31 mouse cellular contexts compared by ENCODE assay signal in the genomic region with DNA sequence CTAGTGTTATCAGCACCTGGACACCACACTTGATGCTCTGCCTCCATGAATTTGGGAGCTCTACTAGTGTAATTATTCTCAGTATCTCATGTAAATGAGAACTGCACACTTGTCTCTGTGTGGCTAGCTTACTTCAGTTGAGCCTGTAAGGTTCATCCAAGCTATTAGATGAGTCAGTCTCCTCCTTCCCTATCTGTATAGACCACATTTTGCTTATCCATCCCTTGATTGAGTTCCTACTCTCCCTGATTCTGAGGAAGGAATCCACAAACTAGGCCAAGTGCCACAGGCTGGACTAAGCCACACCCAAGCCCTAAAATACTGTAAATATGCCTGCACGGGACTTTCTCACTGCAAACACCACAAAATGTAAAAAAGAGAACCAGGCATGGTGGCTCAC. TPM values are rescaled to one million over a fixed set of nuclear protein-coding genes. Genes with fewer than 3 reads are reported as not detected.
DNase-seq lines count a peak whose midpoint lies in the region; ATAC-seq and TF ChIP-seq lines count a peak whose summit lies in the region.
"Had no signal": no experiment of that assay in that cellular context is flagged by ENCODE, and none has a peak within 500 bp of the region (broad histone marks: within the 10 kb centered on the region; RNA-seq: fewer than 3 reads in every experiment).

No protein-coding gene starts in this region.

- TF ChIP-seq RAD21 in MEL (IDR thresholded peaks at IDR 0.05; ENCODE audit: low read depth, low read length) = no peak

- H3K9me3 ChIP-seq in MEL (replicated peaks; ENCODE audit: insufficient read depth, low read length) = no peaks in the 10 kb centered on the region
- H3K9me3 ChIP-seq in liver, embryonic 12.5 days (replicated peaks) = no peaks in the 10 kb centered on the region
- H3K9me3 ChIP-seq in hindbrain, embryonic 11.5 days (ENCODE audit: control insufficient read depth, low read length) = no peaks in the 10 kb centered on the region
- H3K9me3 ChIP-seq: embryonic facial prominence, embryonic 12.5 days; forebrain, embryonic 15.5 days; heart, embryonic 10.5 days; limb, embryonic 10.5 days; limb, embryonic 15.5 days; lung, embryonic 15.5 days; midbrain, embryonic 10.5 days; stomach, embryonic 15.5 days had no signal

- 19% methylated on average over 1 of the region's 1 CpGs for WGBS in liver, embryonic 12.5 days (ENCODE audit: insufficient replicate concordance)
- 0% methylated on average over 1 of the region's 1 CpGs for WGBS in macrophage (ENCODE audit: missing documents)
- 89% methylated on average over 1 of the region's 1 CpGs for WGBS in hindbrain, embryonic 11.5 days

- peaks cover 3 to 44% of the 10 kb centered on the region in 2 experiments for H3K4me1 ChIP-seq in MEL (ENCODE audit: control insufficient read depth in 1 of 2, insufficient read depth in 2 of 2, low read length in 2 of 2)
- H3K4me1 ChIP-seq in liver, embryonic 12.5 days = peaks cover 76% of the 10 kb centered on the region
- peaks cover 3% of the 10 kb centered on the region for H3K4me1 ChIP-seq in hindbrain, embryonic 11.5 days (replicated peaks; ENCODE audit: control insufficient read depth, insufficient read depth, low read length)

- peaks cover 10 to 34% of the 10 kb centered on the region in 2 experiments for H3K36me3 ChIP-seq in MEL (ENCODE audit: control insufficient read depth in 1 of 2, insufficient read depth in 2 of 2, low read length in 2 of 2)
- peaks cover 91% of the 10 kb centered on the region for H3K36me3 ChIP-seq in liver, embryonic 12.5 days
- H3K36me3 ChIP-seq in macrophage (ENCODE audit: inconsistent target) = peaks cover 35% of the 10 kb centered on the region
- H3K36me3 ChIP-seq in hindbrain, embryonic 11.5 days (ENCODE audit: control insufficient read depth, insufficient read depth, low read length) = peaks cover 8% of the 10 kb centered on the region

- H3K79me2 ChIP-seq in MEL (ENCODE audit: control insufficient read depth, insufficient read depth, low read length, poor library complexity) = peaks cover 33% of the 10 kb centered on the region
- peaks cover 94% of the 10 kb centered on the region for H3K79me2 ChIP-seq in macrophage (ENCODE audit: inconsistent target)

- H3K4me3 ChIP-seq in MEL (ENCODE audit: control insufficient read depth in 1 of 2, insufficient read depth in 1 of 2, low read depth in 2 of 2, low read length in 2 of 2) (no peak overlapping the region), macrophage (ENCODE audit: inconsistent target) (no peak overlapping the region)
- no peak overlapping the region for H3K4me3 ChIP-seq in liver, embryonic 12.5 days
- no peak overlapping the region for H3K4me3 ChIP-seq in hindbrain, embryonic 11.5 days (ENCODE audit: low read depth, low read length)
- H3K4me3 ChIP-seq: embryonic facial prominence, embryonic 12.5 days; forebrain, embryonic 15.5 days; heart, embryonic 10.5 days; limb, embryonic 10.5 days; limb, embryonic 15.5 days; lung, embryonic 15.5 days; midbrain, embryonic 10.5 days; stomach, embryonic 15.5 days had no signal

- no peaks in the 10 kb centered on the region for H3K27me3 ChIP-seq in MEL (ENCODE audit: control insufficient read depth in 1 of 2, insufficient read depth in 2 of 2, low read length in 2 of 2)
- no peaks in the 10 kb centered on the region for H3K27me3 ChIP-seq in liver, embryonic 12.5 days (replicated peaks)
- H3K27me3 ChIP-seq in hindbrain, embryonic 11.5 days (ENCODE audit: control insufficient read depth, insufficient read depth, low read length) = no peaks in the 10 kb centered on the region
- H3K27me3 ChIP-seq: embryonic facial prominence, embryonic 12.5 days; forebrain, embryonic 15.5 days; limb, embryonic 15.5 days; lung, embryonic 15.5 days; stomach, embryonic 15.5 days had no signal

- ATAC-seq in liver, embryonic 12.5 days = peak; percentile 63
- ATAC-seq in hindbrain, embryonic 11.5 days (ENCODE audit: low FRiP score) = no peak
- ATAC-seq: forebrain, embryonic 15.5 days; intestine, postnatal 0 days; midbrain, embryonic 16.5 days had no signal

- 0 out of 2 replicates have a peak overlapping the region, but pooled peaks have one; percentile 2 for H3K4me2 ChIP-seq in liver, embryonic 12.5 days
- H3K4me2 ChIP-seq in hindbrain, embryonic 11.5 days (replicated peaks; ENCODE audit: low read depth, low read length) = no peak overlapping the region
- H3K4me2 ChIP-seq: embryonic facial prominence, embryonic 12.5 days; forebrain, embryonic 15.5 days; hindbrain, embryonic 14.5 days; limb, embryonic 15.5 days; lung, embryonic 15.5 days; stomach, embryonic 15.5 days had no signal

- H3K27ac ChIP-seq in MEL (ENCODE audit: control insufficient read depth, low read depth, low read length) (peak overlapping the region; percentile 41), macrophage (peak overlapping the region; percentile 67)
- 0 out of 2 replicates have a peak overlapping the region, but pooled peaks have one; percentile 17 for H3K27ac ChIP-seq in liver, embryonic 12.5 days
- H3K27ac ChIP-seq in hindbrain, embryonic 11.5 days (ENCODE audit: low read depth, low read length) = no peak overlapping the region
- H3K27ac ChIP-seq: embryonic facial prominence, embryonic 12.5 days; forebrain, embryonic 15.5 days; heart, embryonic 10.5 days; hindbrain, embryonic 14.5 days; limb, embryonic 10.5 days; limb, embryonic 15.5 days; lung, embryonic 15.5 days; midbrain, embryonic 10.5 days; stomach, embryonic 15.5 days had no signal

- peak; percentile 68 to 74 for TF ChIP-seq EP300 in MEL (IDR thresholded peaks at IDR 0.05; ENCODE audit: low read depth in 1 of 2, low read length in 2 of 2)

- no peak for TF ChIP-seq CTCF in MEL (IDR thresholded peaks at IDR 0.05 in 2 of 3, conservative IDR thresholded peaks at IDR 0.05 in 1 of 3; ENCODE audit: control insufficient read depth in 1 of 3, insufficient read depth in 1 of 3, low read depth in 2 of 3, low read length in 3 of 3, poor library complexity in 1 of 3, severe bottlenecking in 1 of 3)

- H3K9ac ChIP-seq in MEL (ENCODE audit: control insufficient read depth, low read depth, low read length, poor library complexity, severe bottlenecking) = no peak overlapping the region
- H3K9ac ChIP-seq in liver, embryonic 12.5 days = peak overlapping the region; percentile 12; the same call in 1 of the 2 replicates
- no peak overlapping the region for H3K9ac ChIP-seq in hindbrain, embryonic 11.5 days (ENCODE audit: low read depth, low read length)
- H3K9ac ChIP-seq: embryonic facial prominence, embryonic 12.5 days; forebrain, embryonic 15.5 days; hindbrain, embryonic 14.5 days; limb, embryonic 15.5 days; lung, embryonic 15.5 days; stomach, embryonic 15.5 days had no signal

- intact Hi-C loops in heart, postnatal 10 days (cut with DNase I) = loop anchor here (2.0 kb wide), 1 partner anchor 15 kb away; no protein-coding TSS in a partner anchor

- TF ChIP-seq POLR2A in MEL (IDR thresholded peaks at IDR 0.05; ENCODE audit: control insufficient read depth in 1 of 2, insufficient read depth in 1 of 2, low read depth in 1 of 2, low read length in 2 of 2, poor library complexity in 1 of 2) = no peak

- peak; percentile 89 for DNase-seq in heart, adult 11 months
- DNase-seq in heart, postnatal 10 days = no peak
- peak; percentile 81 for DNase-seq in MEL (ENCODE audit: low read depth, low spot score)
- DNase-seq in hindbrain, embryonic 11.5 days (ENCODE audit: low spot score) = no peak
- no peak for DNase-seq in layer of hippocampus, adult 9-10 months (ENCODE audit: low spot score)
- DNase-seq in right cerebral cortex, postnatal 4 days = no peak
- DNase-seq: adrenal gland, adult 2 months; adrenal gland, postnatal 36 days; cerebellum, adult 9-10 months; cerebellum, postnatal 36 days; embryo, embryonic 11 days; heart, postnatal 4 days; kidney, adult 9 months; kidney, postnatal 10 days; layer of hippocampus, adult 9-11 months; right cerebral cortex, adult 18-20 months had no signal

RNA-seq across cellular contexts. Expression of a gene that starts 7.5 kb away (rescaled TPM):
- total RNA-seq in heart, postnatal 10 days (2021) = 10 to 100 TPM; 74.8 to 97.1 TPM
- 51.4 and 64.2 TPM in 2 replicates for total RNA-seq in MEL (2012; rRNA removed)
- polyA plus RNA-seq in MEL (2012; ENCODE audit: insufficient read depth in 1 of 2, insufficient read length in 2 of 2, low read depth in 1 of 2, low replicate concordance in 2 of 2, missing spikeins in 1 of 2) = 100 to 1,000 TPM in 1 of 2 experiments, not detected in 1; 153 TPM
- 41.1 and 42.9 TPM in 2 replicates for polyA plus RNA-seq in liver, embryonic 12.5 days (2016; fragmentation: Nextera tagmentation; extraction: Ambion mirVana)
- total RNA-seq in macrophage (2018; cell fraction: chromatin; rRNA removed) = 1,000 to 10,000 TPM in 4 of 26 experiments, 100 to 1,000 TPM in 22; 252 to 1,368 (median 799) TPM
- total RNA-seq in macrophage (2018; cell fraction: cytosol; rRNA removed) = 100 to 1,000 TPM in 8 of 26 experiments, 10 to 100 TPM in 18; 58.8 to 146 (median 96.2) TPM
- total RNA-seq in macrophage (2018; cell fraction: nucleus; rRNA removed) = 100 to 1,000 TPM; 121 to 560 (median 335) TPM
- 102 to 126 TPM (median 108 TPM) in 3 replicates for polyA plus RNA-seq in macrophage (2018)
- polyA plus RNA-seq in hindbrain, embryonic 11.5 days (2014; fragmentation: Nextera tagmentation; extraction: Ambion mirVana) = 38.8 and 44.0 TPM in 2 replicates

RNA-seq across cellular contexts. Expression of a gene that starts 22.2 kb away (rescaled TPM):
- 10 to 100 TPM; 36.1 to 38.1 TPM for total RNA-seq in heart, postnatal 10 days (2021)
- 5.0 and 5.4 TPM in 2 replicates for total RNA-seq in MEL (2012; rRNA removed)
- polyA plus RNA-seq in MEL (2012; ENCODE audit: insufficient read depth in 1 of 2, insufficient read length in 2 of 2, low read depth in 1 of 2, low replicate concordance in 2 of 2, missing spikeins in 1 of 2) = 10 to 100 TPM in 1 of 2 experiments, not detected in 1; 16.4 TPM
- polyA plus RNA-seq in liver, embryonic 12.5 days (2016; fragmentation: Nextera tagmentation; extraction: Ambion mirVana) = 13.7 and 17.9 TPM in 2 replicates
- 1 to 10 TPM in 5 of 26 experiments, under 1 TPM in 1, not detected in 20; 0.92 to 2.8 (median 1.8) TPM for total RNA-seq in macrophage (2018; cell fraction: chromatin; rRNA removed)
- total RNA-seq in macrophage (2018; cell fraction: cytosol; rRNA removed) = 1 to 10 TPM in 21 of 26 experiments, under 1 TPM in 5; 0.63 to 2.5 (median 1.4) TPM
- 1 to 10 TPM in 10 of 26 experiments, under 1 TPM in 3, not detected in 13; 0.58 to 2.8 (median 1.5) TPM for total RNA-seq in macrophage (2018; cell fraction: nucleus; rRNA removed)
- 2.4 to 3.6 TPM (median 3.2 TPM) in 3 replicates for polyA plus RNA-seq in macrophage (2018)
- polyA plus RNA-seq in hindbrain, embryonic 11.5 days (2014; fragmentation: Nextera tagmentation; extraction: Ambion mirVana) = 18.1 and 27.4 TPM in 2 replicates
- total RNA-seq: neutrophil, adult 5-6 weeks had no signal
- polyA plus RNA-seq: adrenal gland, adult 2 months had no signal

RNA-seq across cellular contexts. Expression of a gene that starts 30.0 kb away (rescaled TPM):
- 1,000 to 10,000 TPM; 6,124 to 6,345 TPM for total RNA-seq in heart, postnatal 10 days (2021)
- 281 and 353 TPM in 2 replicates for total RNA-seq in MEL (2012; rRNA removed)
- polyA plus RNA-seq in MEL (2012; ENCODE audit: insufficient read depth in 1 of 2, insufficient read length in 2 of 2, low read depth in 1 of 2, low replicate concordance in 2 of 2, missing spikeins in 1 of 2) (100 to 1,000 TPM in 1 of 2 experiments, not detected in 1; 328 TPM), macrophage (2018) (0.57 to 2.9 TPM (median 2.8 TPM) in 3 replicates)
- polyA plus RNA-seq in liver, embryonic 12.5 days (2016; fragmentation: Nextera tagmentation; extraction: Ambion mirVana) = 1.7 and 1.8 TPM in 2 replicates
- 100 to 1,000 TPM in 9 of 26 experiments, 10 to 100 TPM in 17; 16.3 to 147 (median 47.9) TPM for total RNA-seq in macrophage (2018; cell fraction: chromatin; rRNA removed)
- total RNA-seq in macrophage (2018; cell fraction: cytosol; rRNA removed) = 1 to 10 TPM in 8 of 26 experiments, under 1 TPM in 17, not detected in 1; 0.30 to 6.8 (median 0.89) TPM
- 10 to 100 TPM; 13.1 to 93.0 (median 33.9) TPM for total RNA-seq in macrophage (2018; cell fraction: nucleus; rRNA removed)
- 1.8 and 2.5 TPM in 2 replicates for polyA plus RNA-seq in hindbrain, embryonic 11.5 days (2014; fragmentation: Nextera tagmentation; extraction: Ambion mirVana)
- total RNA-seq: left cerebral cortex, postnatal 10 days had no signal

RNA-seq across cellular contexts. Expression of a gene that starts 33.5 kb away (rescaled TPM):
- total RNA-seq in heart, postnatal 10 days (2021) = 1 to 10 TPM; 3.2 to 3.5 TPM
- total RNA-seq in MEL (2012; rRNA removed) = 0.19 TPM in 1 of 2 replicates, not detected in the other
- under 1 TPM in 1 of 2 experiments, not detected in 1; 0.01 TPM for polyA plus RNA-seq in MEL (2012; ENCODE audit: insufficient read depth in 1 of 2, insufficient read length in 2 of 2, low read depth in 1 of 2, low replicate concordance in 2 of 2, missing spikeins in 1 of 2)
- polyA plus RNA-seq in liver, embryonic 12.5 days (2016; fragmentation: Nextera tagmentation; extraction: Ambion mirVana) = 1.3 and 2.1 TPM in 2 replicates
- 10 to 100 TPM; 11.9 to 95.9 (median 37.0) TPM for total RNA-seq in macrophage (2018; cell fraction: chromatin; rRNA removed)
- 1 to 10 TPM in 23 of 26 experiments, under 1 TPM in 3; 0.88 to 5.4 (median 2.5) TPM for total RNA-seq in macrophage (2018; cell fraction: cytosol; rRNA removed)
- 10 to 100 TPM in 13 of 26 experiments, 1 to 10 TPM in 12, under 1 TPM in 1; 0.87 to 32.0 (median 10.2) TPM for total RNA-seq in macrophage (2018; cell fraction: nucleus; rRNA removed)
- polyA plus RNA-seq in macrophage (2018) = 0.30 to 3.9 TPM (median 3.1 TPM) in 3 replicates
- 4.6 and 4.9 TPM in 2 replicates for polyA plus RNA-seq in hindbrain, embryonic 11.5 days (2014; fragmentation: Nextera tagmentation; extraction: Ambion mirVana)

RNA-seq across cellular contexts. Expression of a gene that starts 38.3 kb away (rescaled TPM):
- total RNA-seq in heart, postnatal 10 days (2021) = under 1 TPM; 0.81 to 0.87 TPM
- 0.69 and 0.73 TPM in 2 replicates for total RNA-seq in MEL (2012; rRNA removed)
- polyA plus RNA-seq in MEL (2012; ENCODE audit: insufficient read depth in 1 of 2, insufficient read length in 2 of 2, low read depth in 1 of 2, low replicate concordance in 2 of 2, missing spikeins in 1 of 2) (1 to 10 TPM in 1 of 2 experiments, not detected in 1; 2.9 TPM), macrophage (2018) (2.2 to 5.6 TPM (median 2.3 TPM) in 3 replicates)
- polyA plus RNA-seq in liver, embryonic 12.5 days (2016; fragmentation: Nextera tagmentation; extraction: Ambion mirVana) = 0.24 and 0.26 TPM in 2 replicates
- 10 to 100 TPM in 14 of 26 experiments, 1 to 10 TPM in 12; 4.2 to 44.0 (median 14.8) TPM for total RNA-seq in macrophage (2018; cell fraction: chromatin; rRNA removed)
- 10 to 100 TPM in 12 of 26 experiments, 1 to 10 TPM in 14; 2.2 to 17.1 (median 6.9) TPM for total RNA-seq in macrophage (2018; cell fraction: cytosol; rRNA removed)
- total RNA-seq in macrophage (2018; cell fraction: nucleus; rRNA removed) = 10 to 100 TPM in 18 of 26 experiments, 1 to 10 TPM in 8; 3.4 to 34.9 (median 12.7) TPM
- polyA plus RNA-seq in hindbrain, embryonic 11.5 days (2014; fragmentation: Nextera tagmentation; extraction: Ambion mirVana) = 1.2 and 1.3 TPM in 2 replicates

Comparison
In these comparisons a context has a peak if more than half of its experiments do, and no peak if none do; other contexts are left out.
1. DNase-seq: peak in heart, adult 11 months (single experiment) and MEL (single experiment); none in heart, postnatal 10 days (0 of 2), hindbrain, embryonic 11.5 days (single experiment), layer of hippocampus, adult 9-10 months (single experiment) and right cerebral cortex, postnatal 4 days (single experiment).
2. RNA of a gene that starts 30.0 kb away (polyA plus RNA-seq): 328 TPM in MEL; 0.57 to 2.9 TPM in macrophage, 1.8 to 2.5 TPM in hindbrain, embryonic 11.5 days and 1.7 to 1.8 TPM in liver, embryonic 12.5 days; every median in the first group is over 10 times any median in the second.